ENCODE assay signal across 8 mouse cellular contexts in the genomic region with DNA sequence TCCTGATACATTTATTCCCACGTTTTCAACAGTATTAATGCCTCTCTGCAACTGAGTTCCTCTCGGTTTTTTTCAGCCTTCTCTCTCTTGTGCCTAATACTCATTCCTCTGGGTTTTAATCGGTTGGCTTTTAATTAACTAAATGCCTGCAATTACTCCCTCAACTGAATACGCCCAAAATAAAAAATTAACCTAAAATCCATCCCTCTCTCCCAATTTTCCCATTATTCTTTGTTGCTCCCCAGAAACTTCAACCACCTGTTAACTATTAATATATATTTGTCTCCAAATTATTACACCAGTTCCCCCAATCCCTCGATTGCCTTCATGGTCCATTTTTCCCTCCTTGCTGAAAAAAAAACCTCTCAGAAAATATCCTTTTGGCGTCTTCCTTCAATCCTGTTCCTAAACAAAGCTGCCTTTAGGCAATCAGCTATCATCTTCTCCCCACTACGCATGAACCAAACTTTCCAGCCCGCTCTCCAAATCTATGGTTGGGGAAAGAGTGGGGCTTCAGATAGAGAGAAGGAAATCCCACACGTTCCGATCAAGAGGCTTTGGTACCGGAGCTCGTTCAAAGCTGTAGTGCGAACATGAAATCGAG. TPM values are rescaled to one million over a fixed set of nuclear protein-coding genes. Genes with fewer than 3 reads are reported as not detected.
DNase-seq lines count a peak whose midpoint lies in the region; ATAC-seq and TF ChIP-seq lines count a peak whose summit lies in the region.

No protein-coding gene starts in this region.

- ATAC-seq in embryonic facial prominence, embryonic 12.5 days (ENCODE audit: insufficient number of reproducible peaks, insufficient read depth, low FRiP score, low TSS enrichment) = no peak
- ATAC-seq in intestine, embryonic 15.5 days = no peak
- ATAC-seq in CD4-positive, CD25-positive, alpha-beta regulatory T cell, adult 4 months = no peak

- H3K27me3 ChIP-seq in liver, adult 2 months (ENCODE audit: control insufficient read depth, insufficient read depth, low read length) = no peaks in the 10 kb centered on the region
- H3K27me3 ChIP-seq in embryonic facial prominence, embryonic 12.5 days = no peaks in the 10 kb centered on the region
- H3K27me3 ChIP-seq in intestine, embryonic 15.5 days (replicated peaks) = no peaks in the 10 kb centered on the region
- no peaks in the 10 kb centered on the region for H3K27me3 ChIP-seq in myocyte (ENCODE audit: control insufficient read depth, insufficient read depth, insufficient read length)

- H3K79me2 ChIP-seq in liver, adult 2 months (ENCODE audit: control insufficient read depth, insufficient read depth, low read length) = peaks cover 13% of the 10 kb centered on the region; the same call in 1 of the 2 replicates
- H3K79me2 ChIP-seq in myocyte (ENCODE audit: control insufficient read depth, insufficient read depth) = peaks cover 41% of the 10 kb centered on the region

- no peak for TF ChIP-seq POLR2A in liver, adult 2 months (IDR thresholded peaks at IDR 0.05; ENCODE audit: extremely low read depth, insufficient read depth, low read length)
- no peak for TF ChIP-seq POLR2A in myocyte (IDR thresholded peaks at IDR 0.05; ENCODE audit: insufficient read length, low read depth)

- no peaks in the 10 kb centered on the region for H3K9me3 ChIP-seq in embryonic facial prominence, embryonic 12.5 days
- no peaks in the 10 kb centered on the region for H3K9me3 ChIP-seq in intestine, embryonic 15.5 days

- H3K9ac ChIP-seq in liver, adult 2 months (ENCODE audit: low read depth, low read length) = peak overlapping the region; percentile 99
- peak overlapping the region; percentile 99 for H3K9ac ChIP-seq in embryonic facial prominence, embryonic 12.5 days
- H3K9ac ChIP-seq in intestine, embryonic 15.5 days = peak overlapping the region; percentile 99

- TF ChIP-seq CTCF in liver, adult 2 months (IDR thresholded peaks at IDR 0.05; ENCODE audit: low read depth, low read length) = no peak

- peak overlapping the region; percentile 100 for H3K27ac ChIP-seq in liver, adult 2 months (replicated peaks; ENCODE audit: insufficient read depth, low read depth, low read length)
- H3K27ac ChIP-seq in embryonic facial prominence, embryonic 12.5 days = peak overlapping the region; percentile 95
- peak overlapping the region; percentile 93 for H3K27ac ChIP-seq in intestine, embryonic 15.5 days

- DNase-seq in liver, adult 2 months (ENCODE audit: extremely low read depth, low read depth, low spot score) = peak; percentile 82
- no peak for DNase-seq in liver
- no peak for DNase-seq in adrenal gland, postnatal 14 days
- DNase-seq in cerebellum, adult 11 months = no peak

- H3K36me3 ChIP-seq in liver, adult 2 months (ENCODE audit: control insufficient read depth, insufficient read depth, low read length) = peaks cover 36% of the 10 kb centered on the region
- H3K36me3 ChIP-seq in embryonic facial prominence, embryonic 12.5 days = peaks cover 35% of the 10 kb centered on the region
- H3K36me3 ChIP-seq in intestine, embryonic 15.5 days = peaks cover 30% of the 10 kb centered on the region
- H3K36me3 ChIP-seq in myocyte (ENCODE audit: control insufficient read depth, insufficient read depth) = peaks cover 39% of the 10 kb centered on the region

- peak overlapping the region; percentile 96 for H3ac ChIP-seq in myocyte (ENCODE audit: control insufficient read depth, insufficient read length)

- H3K4me1 ChIP-seq in liver, adult 2 months (ENCODE audit: control insufficient read depth, insufficient read depth, low read length) = peaks cover 3% of the 10 kb centered on the region
- H3K4me1 ChIP-seq in embryonic facial prominence, embryonic 12.5 days = peaks cover 8% of the 10 kb centered on the region; the same call in 1 of the 2 replicates
- H3K4me1 ChIP-seq in intestine, embryonic 15.5 days (replicated peaks) = 0 out of 2 replicates have a peak, but pooled peaks cover 7% of the 10 kb centered on the region

- peak overlapping the region; percentile 97 for H3K4me3 ChIP-seq in liver, adult 2 months (ENCODE audit: insufficient read depth, low read depth, low read length)
- peak overlapping the region; percentile 97 for H3K4me3 ChIP-seq in embryonic facial prominence, embryonic 12.5 days
- H3K4me3 ChIP-seq in intestine, embryonic 15.5 days (replicated peaks) = peak overlapping the region; percentile 88
- H3K4me3 ChIP-seq in myocyte = peak overlapping the region; percentile 92

- peak overlapping the region; percentile 73 for H3K4me2 ChIP-seq in embryonic facial prominence, embryonic 12.5 days (replicated peaks)
- H3K4me2 ChIP-seq in intestine, embryonic 15.5 days (replicated peaks) = peak overlapping the region; percentile 55
- H3K4me2 ChIP-seq in myocyte (ENCODE audit: low read depth) = peak overlapping the region; percentile 77

- under 1% methylated on average over 14 of the region's 14 CpGs for WGBS in liver, adult 2 months
- 2% methylated on average over 14 of the region's 14 CpGs for WGBS in embryonic facial prominence, embryonic 12.5 days
- 1% methylated on average over 14 of the region's 14 CpGs for WGBS in intestine, embryonic 15.5 days

TF ChIP-seq in myocyte, 11 proteins besides CTCF, POLR2A, EP300 and RAD21:
- no peak for TF ChIP-seq REST (IDR thresholded peaks at IDR 0.05; ENCODE audit: insufficient read depth, insufficient read length)
- TF ChIP-seq SRF (IDR thresholded peaks at IDR 0.05; ENCODE audit: control insufficient read depth, insufficient read length, low read depth) = no peak

RNA-seq across cellular contexts. Expression of gene Polr2m, which starts 0.8 kb away (rescaled TPM):
- total RNA-seq in liver, adult 2 months (2014; rRNA removed) = 52.3 and 52.9 TPM in 2 replicates
- polyA plus RNA-seq in liver, adult 2 months (2012; rRNA removed) = 200 and 264 TPM in 2 replicates
- 559 and 561 TPM in 2 replicates for polyA plus RNA-seq in embryonic facial prominence, embryonic 12.5 days (2016; fragmentation: Nextera tagmentation; extraction: Ambion mirVana)
- 324 and 329 TPM in 2 replicates for polyA plus RNA-seq in intestine, embryonic 15.5 days (2015; fragmentation: Nextera tagmentation; extraction: Ambion mirVana)
- 146 TPM for polyA plus RNA-seq in myocyte (2012; fragmentation: generic; extraction: Trizol)
- total RNA-seq in adrenal gland, postnatal 14 days (2021) = 168 and 169 TPM in 2 replicates
- polyA plus RNA-seq in CD4-positive, CD25-positive, alpha-beta regulatory T cell, adult 4 months (2017; shearing (Covaris generic)) = 10 to 100 TPM; 16.9 to 25.4 TPM
